Mouse (Mus musculus): ENCODE measurements around the gene Asxl1. TPM values are rescaled to one million over a fixed set of nuclear protein-coding genes. Genes with fewer than 3 reads are reported as not detected.

The Asxl1 gene
- total RNA-seq, 2 experiments from 2014 or later: 38.8 to 41.5 TPM

- intact Hi-C loops (cut with DNase I): no loop called here
These were observed 53.5 kb downstream of the Asxl1 start for GRCm38 (mm10) chr2:153399166-153399565.

DNA sequence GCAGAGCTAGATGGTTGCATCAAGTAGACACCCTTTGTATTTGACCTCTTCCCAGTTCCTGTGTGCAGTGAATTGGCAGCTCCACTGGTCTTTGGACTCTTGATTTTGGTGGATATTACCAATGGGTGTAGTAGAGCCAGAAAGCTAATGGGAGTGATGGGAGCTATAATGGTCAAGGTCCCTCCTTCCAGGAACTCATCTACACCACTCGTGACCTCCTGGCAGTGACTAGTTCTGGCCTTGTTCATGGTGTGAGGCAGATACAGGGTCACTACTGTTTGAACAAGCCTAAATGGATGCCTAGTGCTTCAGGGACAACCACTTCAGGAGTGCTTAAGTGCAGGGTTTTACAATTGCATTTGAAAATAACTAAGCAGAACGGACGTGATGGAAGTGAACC, 58.4 kb downstream of the Asxl1 start:
- no peak for DNase-seq (ENCODE audit: extremely low spot score in 1 of 2, low spot score in 2 of 2)
- intact Hi-C loops (cut with DNase I): no loop called here

More at GRCm38 (mm10) chr2:153399166-153399565, 53.5 kb downstream of the Asxl1 start:
- no peak for DNase-seq (ENCODE audit: extremely low spot score in 1 of 2, low spot score in 2 of 2)

GRCm38 (mm10) chr2:153404882-153405281, 59.3 kb downstream of the Asxl1 start:
- no peak for DNase-seq (ENCODE audit: extremely low spot score in 1 of 2, low spot score in 2 of 2)
- intact Hi-C loops (cut with DNase I): no loop called here

DNA sequence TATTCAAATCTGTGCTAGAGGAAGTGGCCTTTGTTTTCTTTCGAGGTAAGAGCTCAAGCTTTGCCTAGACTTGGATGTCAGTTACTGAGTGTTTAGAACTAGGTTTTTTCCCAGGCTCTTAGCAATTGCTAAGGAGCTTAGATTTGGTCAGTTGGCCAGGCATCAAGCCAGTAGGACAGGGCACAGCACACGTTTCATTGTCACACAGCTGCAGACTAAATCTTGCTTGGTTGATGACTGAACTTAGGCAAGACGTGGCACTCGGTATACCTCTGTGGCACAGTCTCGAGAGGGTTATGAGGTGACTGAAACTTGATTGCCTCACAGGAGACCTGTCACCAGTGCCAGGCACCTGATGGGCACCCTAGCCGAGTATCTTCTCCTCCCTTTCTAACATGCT, 61.3 kb downstream of the Asxl1 start:
- no peak for DNase-seq (ENCODE audit: extremely low spot score in 1 of 2, low spot score in 2 of 2)

GRCm38 (mm10) chr2:153408971-153409370, 63.3 kb downstream of the Asxl1 start:
- peak in 1 of 2 experiments; percentile 25 for DNase-seq (ENCODE audit: extremely low spot score in 1 of 2, low spot score in 2 of 2)
- intact Hi-C loops (cut with DNase I): no loop called here

More for the DNA sequence above, 61.3 kb downstream of the Asxl1 start:
- intact Hi-C loops (cut with DNase I): no loop called here

GRCm38 (mm10) chr2:153411557-153411956, 65.9 kb downstream of the Asxl1 start:
- peak in 1 of 2 experiments; percentile 16 for DNase-seq (ENCODE audit: extremely low spot score in 1 of 2, low spot score in 2 of 2)
- intact Hi-C loops (cut with DNase I): loop anchor here (10.0 kb wide), 1 partner anchor 257 kb away; no protein-coding TSS in a partner anchor

DNA sequence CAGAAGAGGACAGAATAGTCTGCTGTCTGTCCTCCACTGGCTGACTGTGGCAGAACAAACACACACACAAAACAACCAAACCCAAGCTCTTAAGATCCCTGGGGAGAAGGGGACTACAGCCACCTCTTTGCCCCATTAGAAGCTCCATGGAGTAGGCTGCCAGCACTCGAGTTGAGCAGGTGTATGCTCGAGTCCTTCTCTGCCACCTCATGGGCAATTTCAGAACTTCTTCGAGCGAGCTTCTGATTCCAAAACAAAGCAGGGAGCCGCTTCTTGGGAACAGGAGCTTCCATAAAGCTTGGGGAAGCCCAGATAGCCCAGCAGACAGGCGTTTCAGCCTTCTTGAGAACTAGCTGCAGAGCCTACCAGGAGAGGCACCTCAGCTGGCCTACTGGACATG, 66.9 kb downstream of the Asxl1 start:
- peak in 1 of 2 experiments; percentile 11 for DNase-seq (ENCODE audit: extremely low spot score in 1 of 2, low spot score in 2 of 2)
- intact Hi-C loops (cut with DNase I): loop anchor here (10.0 kb wide), 1 partner anchor 258 kb away; no protein-coding TSS in a partner anchor

- DNase-seq (ENCODE audit: extremely low spot score in 1 of 2, low spot score in 2 of 2): no peak
- intact Hi-C loops (cut with DNase I): loop anchor here (10.0 kb wide), 1 partner anchor 260 kb away; no protein-coding TSS in a partner anchor
These were observed 69.0 kb downstream of the Asxl1 start for GRCm38 (mm10) chr2:153414607-153415006.

GRCm38 (mm10) chr2:153417841-153418240, 72.2 kb downstream of the Asxl1 start:
- intact Hi-C loops (cut with DNase I): loop anchor here (10.0 kb wide), 1 partner anchor 263 kb away; no protein-coding TSS in a partner anchor
- no peak for DNase-seq (ENCODE audit: extremely low spot score in 1 of 2, low spot score in 2 of 2)

- intact Hi-C loops (cut with DNase I): loop anchor here (10.0 kb wide), 1 partner anchor 264 kb away; no protein-coding TSS in a partner anchor
- no peak for DNase-seq (ENCODE audit: extremely low spot score in 1 of 2, low spot score in 2 of 2)
These were observed 72.8 kb downstream of the Asxl1 start for GRCm38 (mm10) chr2:153418381-153418780.

DNA sequence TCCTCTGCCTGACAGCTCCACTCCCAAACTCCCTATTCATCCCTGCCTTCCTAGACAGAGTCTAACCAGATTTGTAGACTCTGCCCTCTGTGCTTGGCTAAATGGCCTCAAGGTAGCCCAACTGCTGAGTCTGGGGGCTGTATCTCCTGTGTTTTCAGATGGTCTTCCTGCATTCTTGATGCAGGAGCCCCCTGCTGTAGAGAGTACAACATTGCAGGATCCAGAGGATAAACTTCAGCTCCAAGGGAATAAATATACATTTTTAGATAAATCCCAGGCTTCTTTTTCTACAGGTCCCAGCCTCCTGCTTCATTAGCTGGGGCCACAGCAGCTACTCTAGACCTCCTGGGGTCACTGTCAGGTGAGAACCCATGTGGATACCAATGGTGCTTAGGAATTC, 75.6 kb downstream of the Asxl1 start:
- no peak for DNase-seq (ENCODE audit: extremely low spot score in 1 of 2, low spot score in 2 of 2)
- intact Hi-C loops (cut with DNase I): no loop called here

DNA sequence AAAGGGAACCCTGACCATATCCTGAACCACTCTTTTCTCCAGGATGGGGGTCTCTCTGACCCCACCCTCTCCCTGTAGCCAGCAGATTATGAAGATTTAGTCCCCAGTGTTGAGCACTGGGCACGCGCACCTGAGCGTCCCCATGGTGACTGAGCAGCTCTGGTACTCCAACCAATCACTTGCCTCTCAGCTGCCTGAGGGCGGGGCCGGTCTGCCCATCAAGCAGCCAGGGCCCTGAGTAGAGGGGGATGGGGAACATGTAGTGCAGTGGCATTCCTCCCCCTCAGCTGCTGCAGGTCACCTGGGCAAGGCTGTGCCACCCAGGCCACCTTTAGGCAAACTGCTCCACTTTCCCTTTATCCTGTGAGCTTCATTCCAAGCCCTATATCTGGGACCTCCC, 76.4 kb downstream of the Asxl1 start:
- intact Hi-C loops (cut with DNase I): no loop called here
- DNase-seq (ENCODE audit: extremely low spot score in 1 of 2, low spot score in 2 of 2): peak in 1 of 2 experiments; percentile 71

GRCm38 (mm10) chr2:153423113-153423512, 77.5 kb downstream of the Asxl1 start:
- intact Hi-C loops (cut with DNase I): no loop called here
- no peak for DNase-seq (ENCODE audit: extremely low spot score in 1 of 2, low spot score in 2 of 2)

DNA sequence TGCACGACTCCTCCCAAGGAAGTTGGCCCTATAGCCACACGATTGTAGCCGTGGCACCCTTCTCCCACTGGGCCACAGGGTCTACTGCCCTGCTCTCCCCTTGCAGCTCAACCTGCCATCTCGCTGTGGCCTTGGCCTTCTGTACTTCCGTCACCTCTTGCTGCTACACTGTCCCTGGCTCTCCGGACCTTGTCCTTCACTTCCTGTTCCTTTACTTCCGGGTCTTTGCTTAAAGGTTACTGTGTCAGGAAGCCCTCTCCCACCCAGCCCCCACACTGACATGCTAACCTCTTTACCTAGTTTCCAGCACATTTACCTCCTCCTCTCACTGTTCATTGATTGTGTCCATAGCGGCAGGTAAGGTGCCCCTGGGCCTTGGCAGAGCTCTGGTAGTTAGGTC, 78.9 kb downstream of the Asxl1 start:
- intact Hi-C loops (cut with DNase I): no loop called here
- DNase-seq (ENCODE audit: extremely low spot score in 1 of 2, low spot score in 2 of 2): no peak

DNA sequence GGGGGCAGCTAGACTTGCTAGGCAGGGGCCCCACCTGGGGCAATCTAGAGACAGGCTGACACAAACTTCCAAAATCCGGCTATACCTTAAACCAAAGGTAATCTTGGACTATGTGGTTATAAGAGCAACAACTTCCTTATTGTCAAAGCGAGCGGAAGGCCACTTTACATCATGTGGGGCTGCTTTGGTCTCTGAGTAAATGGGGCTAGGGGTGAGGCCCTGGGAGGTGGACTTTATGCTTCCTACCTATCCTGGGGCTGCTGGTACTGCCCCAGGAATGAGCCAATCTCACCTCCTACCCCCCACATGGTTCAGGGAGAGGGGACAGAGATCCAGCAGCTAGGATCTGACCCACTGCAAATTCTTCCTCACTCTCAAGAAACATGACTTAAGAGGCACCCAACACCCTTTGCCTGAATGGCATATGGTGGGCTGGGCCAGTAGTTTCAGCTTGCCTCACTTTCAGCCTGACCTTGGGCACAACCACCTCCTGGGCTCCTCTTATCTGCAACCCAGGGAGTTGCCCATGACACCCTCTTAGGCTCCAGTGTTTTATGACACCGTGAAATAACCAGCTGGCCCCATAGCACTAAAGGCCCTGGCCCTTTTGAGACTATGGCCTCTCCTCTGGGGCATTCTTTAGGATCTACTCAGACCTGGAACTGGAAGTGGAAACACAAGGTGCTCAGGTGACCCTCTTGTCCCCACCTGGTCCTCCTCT, 79.7 kb downstream of the Asxl1 start:
- intact Hi-C loops (cut with DNase I): no loop called here
- DNase-seq (ENCODE audit: extremely low spot score in 1 of 2, low spot score in 2 of 2): no peak

DNA sequence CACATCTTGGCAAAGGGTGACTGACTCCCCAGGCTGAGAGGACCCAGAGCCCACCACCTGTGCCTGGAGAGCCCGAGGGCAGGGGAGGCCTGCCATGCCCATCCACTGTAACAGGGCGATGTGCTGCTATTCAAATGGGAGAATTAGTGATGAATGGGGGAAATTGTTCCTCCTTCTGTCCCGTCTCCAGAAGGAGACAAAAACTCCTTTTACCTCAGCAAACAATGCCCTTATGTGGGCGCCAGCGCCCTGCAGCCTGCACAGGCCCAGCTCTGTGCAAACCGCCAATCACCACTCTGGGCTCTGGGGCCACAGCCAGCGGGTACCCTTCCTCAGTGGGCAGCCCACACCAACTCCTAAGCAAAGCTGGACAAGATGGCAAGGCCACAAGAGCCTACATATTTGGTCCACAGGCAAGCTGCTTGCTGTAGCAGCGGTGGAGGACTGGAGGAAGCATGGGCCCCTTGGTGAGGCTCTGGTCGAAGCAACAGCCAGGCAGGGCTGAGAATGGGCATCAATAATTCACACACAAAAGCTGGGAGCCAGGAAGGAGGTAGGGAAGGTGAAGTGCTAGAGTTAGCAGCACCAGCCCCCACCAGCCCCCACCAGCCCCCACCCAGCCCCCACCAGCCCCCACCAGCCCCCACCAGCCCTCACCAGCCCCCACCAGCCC, 80.5 kb downstream of the Asxl1 start:
- intact Hi-C loops (cut with DNase I): no loop called here

DNA sequence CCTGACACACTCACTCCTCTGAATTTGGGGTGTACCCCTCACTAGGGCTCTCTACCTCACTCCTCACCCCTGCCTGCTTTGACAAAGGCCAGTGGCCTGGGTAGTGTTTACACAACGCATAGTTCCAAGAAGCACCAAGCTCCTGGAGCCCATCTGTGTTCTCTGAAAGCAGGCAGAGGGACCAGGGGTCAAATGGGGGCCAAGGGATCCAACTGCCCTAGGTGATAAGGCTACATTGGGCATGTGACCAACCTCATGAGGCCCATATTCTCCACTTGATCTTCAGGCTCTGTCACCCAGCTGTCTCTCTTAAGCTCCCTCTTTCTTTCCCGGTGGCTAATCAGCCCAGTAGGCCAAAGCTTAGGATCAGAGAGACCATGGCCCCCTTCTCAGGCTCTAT, 81.3 kb downstream of the Asxl1 start:
- DNase-seq (ENCODE audit: extremely low spot score in 1 of 2, low spot score in 2 of 2): no peak
- intact Hi-C loops (cut with DNase I): no loop called here

More for the DNA sequence above, 80.5 kb downstream of the Asxl1 start:
- peak in 1 of 2 experiments; percentile 53 for DNase-seq (ENCODE audit: extremely low spot score in 1 of 2, low spot score in 2 of 2)

- intact Hi-C loops (cut with DNase I): no loop called here
- no peak for DNase-seq (ENCODE audit: extremely low spot score in 1 of 2, low spot score in 2 of 2)
These were observed 82.9 kb downstream of the Asxl1 start for GRCm38 (mm10) chr2:153428485-153428884.

GRCm38 (mm10) chr2:153430571-153430970, 84.9 kb downstream of the Asxl1 start:
- intact Hi-C loops (cut with DNase I): no loop called here
- no peak for DNase-seq (ENCODE audit: extremely low spot score in 1 of 2, low spot score in 2 of 2)

- DNase-seq (ENCODE audit: extremely low spot score in 1 of 2, low spot score in 2 of 2): peak in 1 of 2 experiments; percentile 62
- intact Hi-C loops (cut with DNase I): no loop called here
These were observed 86.9 kb downstream of the Asxl1 start for GRCm38 (mm10) chr2:153432492-153432891.
